Mouse (Mus musculus): Measurements from ENCODE around the gene Jak1.

Jak1 gene

GRCm38 (mm10) chr4:101144361-101144760 lies 120.7 kb downstream of the Jak1 start:
- no peak for DNase-seq

DNA sequence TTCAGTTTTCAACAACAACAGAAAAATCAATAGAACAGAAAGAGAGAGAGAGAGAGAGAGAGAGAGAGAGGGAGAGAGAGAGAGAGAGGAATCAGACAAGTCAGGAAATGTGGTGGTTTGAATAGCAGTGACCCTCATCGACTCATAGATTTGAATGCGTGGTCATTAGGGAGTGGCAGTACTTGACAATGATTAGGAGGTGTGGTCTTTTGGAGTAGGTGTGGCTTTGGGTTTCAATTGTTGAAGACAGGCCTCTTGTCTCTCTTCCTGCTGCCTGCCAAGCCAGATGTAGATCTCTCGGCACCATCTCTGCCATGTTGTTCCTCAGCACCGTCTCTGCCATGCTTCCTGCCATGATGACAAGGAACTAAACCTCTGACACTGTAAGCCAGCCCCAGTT lies 121.2 kb downstream of the Jak1 start:
- no peak for DNase-seq

GRCm38 (mm10) chr4:101141768-101142167 lies 123.3 kb downstream of the Jak1 start:
- no peak for DNase-seq

DNA sequence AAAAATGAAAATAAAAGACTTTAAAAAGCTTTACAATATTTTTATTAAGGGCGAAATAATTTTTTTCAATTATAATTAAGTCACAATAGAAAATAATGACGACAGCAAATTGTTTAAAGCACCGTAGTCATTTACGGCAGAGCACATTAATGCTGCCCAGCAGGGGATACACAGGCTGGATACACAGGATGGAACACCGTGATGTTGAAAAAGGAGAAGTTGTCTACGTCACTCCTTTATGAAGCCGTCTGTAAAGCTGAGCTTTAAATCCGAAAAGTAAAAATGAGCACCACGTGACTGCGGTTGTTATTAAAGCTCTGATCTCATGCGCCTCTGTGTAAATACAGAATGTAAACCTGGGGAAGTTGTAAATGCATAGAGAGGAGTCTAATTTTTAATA lies 127.1 kb downstream of the Jak1 start:
- no peak for DNase-seq

DNA sequence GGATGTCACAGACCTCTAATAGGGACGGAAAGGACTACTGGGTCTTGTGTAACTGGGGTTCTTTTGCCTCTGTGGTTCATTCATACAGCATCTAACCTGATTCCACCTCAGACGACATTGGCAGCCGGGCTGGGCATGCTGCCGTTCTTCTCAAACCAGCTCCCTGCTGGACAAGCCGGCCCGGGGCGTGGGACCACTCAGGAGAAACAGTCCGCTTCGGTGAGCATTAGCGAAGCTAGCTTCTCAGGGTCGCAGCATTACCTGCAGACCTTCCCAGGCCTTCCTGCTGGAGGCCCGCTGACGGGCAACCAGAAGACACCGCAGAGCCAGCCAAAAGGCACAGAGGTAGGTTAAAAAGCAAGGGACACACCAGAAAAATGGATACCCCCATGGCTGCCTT lies 129.2 kb downstream of the Jak1 start:
- DNase-seq, result no peak

GRCm38 (mm10) chr4:101135013-101135412 lies 130.1 kb downstream of the Jak1 start:
- DNase-seq, result no peak

- DNase-seq, result no peak
These were observed 144.1 kb downstream of the Jak1 start for GRCm38 (mm10) chr4:101121002-101121401.

DNA sequence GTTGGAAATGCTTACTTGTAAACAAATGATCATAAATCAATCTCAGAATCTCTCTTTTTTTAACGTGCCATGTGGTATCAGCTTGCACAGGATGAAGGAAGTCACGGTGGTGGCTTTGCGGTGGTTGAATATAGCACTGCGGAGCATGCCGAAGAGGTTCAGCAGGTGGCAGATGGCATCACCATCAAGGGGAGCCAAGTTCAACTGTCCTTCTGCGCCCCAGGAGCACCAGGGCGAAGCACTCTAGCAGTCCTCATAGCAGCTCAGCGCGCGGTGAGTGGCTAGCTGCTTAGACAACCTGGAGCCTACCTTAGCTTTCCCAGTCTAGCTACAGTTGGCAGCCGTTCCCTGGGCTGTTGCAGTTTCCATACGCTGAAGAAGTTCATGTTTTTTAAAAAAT lies 158.0 kb downstream of the Jak1 start:
- DNase-seq, result no peak
